Mouse (Mus musculus) naive thymus-derived CD4-positive, alpha-beta T cell, adult 2 months (primary cell): Measurements from ENCODE around the gene Gm10491.
A peak's percentile ranks its signal among the peaks of the same experiment; 100 is the strongest.

Experiments
- DNase-seq: peaks from one replicate; pipeline ENCODE4 v3.0.0-alpha.2; 2011; ENCODE audit warnings: low read depth

The Gm10491 gene

GRCm38 (mm10) chrX:7879819-7880218 lies 27.8 kb downstream of the Gm10491 start:
- DNase-seq = peak; percentile 85

- peak; percentile 56 for DNase-seq
Observed at GRCm38 (mm10) chrX:7878495-7878894, 29.1 kb downstream of the Gm10491 start.

GRCm38 (mm10) chrX:7878007-7878419 lies 29.6 kb downstream of the Gm10491 start, which contains the start of gene Pim2:
Pim2 (plus strand) TSS chrX:7878262.
- DNase-seq = peak; percentile 90

GRCm38 (mm10) chrX:7869826-7870225 lies 37.8 kb downstream of the Gm10491 start:
- no peak for DNase-seq

- DNase-seq = no peak
Observed at GRCm38 (mm10) chrX:7868506-7868905, 39.1 kb downstream of the Gm10491 start.

DNA sequence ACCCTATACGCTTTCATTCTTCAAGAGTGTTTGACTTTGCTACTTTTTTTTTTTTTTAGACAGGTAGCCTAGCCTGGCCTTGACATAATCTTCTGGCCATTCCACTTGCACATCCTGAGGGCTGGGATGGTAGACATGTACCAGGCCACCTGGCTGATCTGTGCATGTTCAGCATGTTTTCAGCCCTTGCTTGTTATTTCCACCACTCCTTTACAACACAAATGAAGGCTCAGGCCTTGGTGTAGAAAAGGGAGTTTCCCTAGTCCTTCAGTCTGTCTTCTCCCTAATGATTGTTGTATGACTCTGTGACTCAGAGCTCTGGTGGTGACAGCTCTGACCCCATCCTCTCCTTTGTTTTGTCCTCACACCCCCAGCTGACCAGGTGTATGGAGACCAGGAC lies 40.5 kb downstream of the Gm10491 start:
- no peak for DNase-seq

GRCm38 (mm10) chrX:7865786-7866185 lies 41.8 kb downstream of the Gm10491 start:
- no peak for DNase-seq

- DNase-seq = peak; percentile 72
Observed at GRCm38 (mm10) chrX:7865343-7865742, 42.3 kb downstream of the Gm10491 start.

- DNase-seq = peak; percentile 27
Observed at GRCm38 (mm10) chrX:7864551-7864950, 43.1 kb downstream of the Gm10491 start.

DNA sequence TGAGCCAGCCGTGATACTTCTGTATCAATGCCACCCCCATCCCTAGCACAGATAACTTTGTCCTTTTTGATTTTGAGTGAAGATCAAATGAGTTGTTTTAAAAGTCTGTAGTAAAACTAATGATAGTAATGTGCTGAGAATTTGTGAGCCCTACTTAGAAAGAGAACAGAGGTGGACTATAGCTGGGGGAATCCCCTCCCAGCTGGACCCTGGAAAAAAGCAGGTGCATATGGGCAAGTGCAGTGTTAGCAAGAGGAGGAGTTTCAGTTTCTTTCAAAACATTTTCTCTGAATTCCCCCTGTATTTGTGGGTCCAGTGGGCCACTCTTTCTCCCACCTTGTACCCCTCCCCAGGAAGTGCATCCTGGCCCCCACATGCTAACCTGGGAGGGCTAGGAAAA lies 44.5 kb downstream of the Gm10491 start:
- DNase-seq = no peak

DNA sequence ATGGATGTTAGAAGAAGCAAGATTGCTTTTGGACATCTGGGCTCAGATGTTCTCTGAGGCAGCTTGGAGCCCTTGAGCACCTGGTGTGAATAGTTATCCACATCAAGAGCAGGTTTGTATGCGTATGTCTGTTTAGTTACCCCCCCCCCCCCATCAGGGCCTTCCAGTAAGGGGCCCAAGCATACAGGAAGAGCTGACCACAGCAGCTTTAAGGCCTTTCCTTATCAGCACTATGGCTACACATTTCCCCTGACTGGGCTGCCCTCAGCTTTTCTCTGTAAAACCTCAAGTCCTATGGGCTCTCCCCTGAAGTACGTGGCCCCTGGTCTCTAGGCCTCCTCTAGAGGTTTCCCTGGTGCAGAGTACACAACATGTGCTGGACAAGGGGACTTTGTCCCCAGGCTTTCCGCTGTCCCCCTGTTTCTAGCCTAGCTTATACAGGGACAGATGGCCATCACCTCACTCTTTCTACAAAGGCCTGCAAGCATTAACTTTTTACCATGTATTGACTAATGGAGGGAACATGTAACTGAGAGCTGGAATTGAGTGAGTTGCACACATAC lies 48.4 kb downstream of the Gm10491 start:
- DNase-seq = no peak
